Mouse (Mus musculus): ENCODE results near the gene Sbsn.
A peak's percentile ranks its signal among the peaks of the same experiment; 100 is the strongest.

Gene Sbsn

DNA sequence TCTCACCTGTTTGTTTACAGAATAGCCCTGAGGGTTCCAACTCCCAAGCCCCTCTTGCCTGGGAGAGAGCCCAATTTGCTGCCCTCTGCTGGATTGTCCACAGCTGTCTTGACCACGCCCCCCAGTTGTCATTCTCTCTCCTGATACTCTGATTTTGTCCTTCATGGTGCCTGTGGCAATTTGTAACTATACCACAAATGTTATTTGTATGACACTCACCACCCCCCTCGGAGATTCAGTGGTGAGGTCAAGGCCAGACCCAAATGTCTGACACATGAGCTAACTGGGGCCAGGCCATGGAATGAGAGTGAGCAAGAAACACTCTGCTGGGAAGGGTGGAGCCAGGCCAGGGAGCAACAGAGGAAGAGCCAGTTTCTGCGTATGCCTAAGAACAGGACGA lies 7.6 kb downstream of the Sbsn start:
- DNase-seq = peak; percentile 20

DNA sequence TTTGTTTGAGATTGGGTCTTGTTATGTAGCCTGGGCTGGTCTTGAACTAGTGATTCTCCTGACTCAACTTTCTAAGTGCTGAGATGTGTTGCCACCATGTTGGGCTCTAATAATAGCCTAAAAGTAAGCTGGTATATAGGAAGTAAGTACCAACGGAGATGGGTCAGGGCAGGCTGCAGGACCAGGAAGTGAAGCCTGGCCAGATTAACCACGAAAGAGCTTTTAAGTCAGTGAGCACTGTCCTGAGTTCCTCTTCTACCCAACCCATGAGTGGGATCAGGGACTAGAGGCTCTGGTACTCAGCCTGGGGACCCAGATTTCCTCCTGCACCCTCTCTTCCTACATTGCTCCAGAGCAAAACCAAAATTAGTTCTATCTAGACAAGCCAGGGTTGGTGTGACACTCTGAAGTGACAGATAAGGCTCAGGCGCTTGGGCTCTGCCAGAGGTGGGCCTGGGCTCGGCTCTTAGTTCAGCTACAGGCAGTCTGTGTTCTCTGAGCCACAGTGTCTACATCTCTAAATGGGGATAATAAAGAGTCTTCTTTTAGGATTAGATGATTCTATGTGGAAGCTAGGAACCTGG lies 10.6 kb downstream of the Sbsn start:
- DNase-seq = peak; percentile 21

DNA sequence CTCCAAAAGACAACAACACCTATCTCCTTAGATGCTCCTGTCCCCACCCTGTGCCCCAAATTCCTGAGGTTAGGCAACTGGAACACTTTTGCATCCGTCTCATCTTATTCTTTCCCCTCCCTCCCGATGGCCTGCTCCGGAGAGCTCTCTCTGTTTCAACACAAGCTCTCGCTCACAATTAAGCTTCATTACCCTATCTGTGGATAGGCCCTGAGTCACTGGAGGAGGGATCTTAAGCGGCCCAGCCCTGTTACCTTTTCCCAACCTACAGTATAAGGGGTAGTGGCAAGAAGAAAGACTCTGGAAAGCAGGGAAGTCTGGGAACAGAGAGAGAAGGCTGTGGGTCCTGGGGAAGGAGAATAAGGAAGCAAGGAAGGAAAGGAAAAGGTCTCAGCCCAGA lies 12.2 kb downstream of the Sbsn start, which contains the start of gene Dmkn:
Gene Dmkn, plus strand, starts transcription at position 301 of the 400 bp plus-strand sequence.
- DNase-seq = no peak

DNA sequence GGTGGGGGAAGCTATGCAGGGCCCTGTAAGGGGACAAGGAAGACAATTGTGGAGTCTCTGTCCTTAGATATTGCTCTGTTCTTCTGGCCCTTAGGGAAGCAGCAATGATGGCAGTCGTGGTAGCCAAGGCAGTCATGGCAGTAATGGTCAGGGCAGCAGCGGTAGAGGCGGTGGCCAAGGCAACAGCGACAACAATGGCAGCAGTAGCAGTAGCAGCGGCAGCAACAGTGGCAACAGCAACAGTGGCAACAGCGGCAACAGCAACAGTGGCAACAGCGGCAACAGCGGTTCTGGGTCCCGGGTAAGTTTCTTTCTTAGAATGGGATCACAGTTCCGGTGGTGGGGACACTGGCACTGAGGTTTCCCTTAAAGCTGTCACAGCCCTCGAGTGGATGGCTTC lies 13.9 kb downstream of the Sbsn start:
- DNase-seq = no peak

DNA sequence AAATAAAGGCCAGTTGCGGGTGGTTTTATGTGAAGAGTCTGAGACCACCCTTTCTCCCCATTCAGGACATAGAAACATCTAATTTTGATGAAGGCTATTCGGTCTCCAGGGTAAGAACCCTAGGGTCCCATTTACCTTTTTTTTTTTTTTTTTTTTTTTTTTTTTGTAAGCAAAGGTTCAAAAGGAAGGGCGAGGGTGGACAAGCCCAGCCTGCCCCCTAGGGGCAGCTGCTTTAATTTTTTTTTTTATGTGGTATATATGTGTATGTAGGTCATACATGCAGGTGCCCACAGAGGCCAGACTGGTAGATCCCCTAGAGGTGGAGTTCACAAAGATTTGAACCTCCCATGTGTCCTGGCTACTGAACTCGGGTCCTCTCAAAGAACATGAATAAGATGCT lies 15.1 kb downstream of the Sbsn start:
- DNase-seq = no peak

DNA sequence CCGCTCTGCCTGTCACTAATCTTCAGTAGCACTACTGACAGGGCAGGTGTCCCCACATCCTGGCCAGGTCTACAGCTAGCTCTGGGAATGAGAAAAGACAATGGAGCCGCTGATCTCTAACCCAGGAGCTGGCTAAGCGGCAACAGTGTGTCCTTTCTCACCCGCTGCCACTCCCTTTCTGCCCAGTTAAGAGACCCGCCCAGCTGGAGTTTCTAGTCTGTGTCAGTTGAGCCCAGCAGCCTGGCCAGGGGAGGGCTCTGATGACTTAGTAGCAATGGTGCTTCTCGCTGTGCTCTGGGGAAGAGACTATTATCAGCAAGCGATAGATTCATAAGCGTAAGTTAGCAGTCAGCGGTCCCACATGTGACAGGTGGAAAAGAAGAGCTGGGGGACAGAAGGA lies 18.0 kb downstream of the Sbsn start:
- DNase-seq = no peak

DNA sequence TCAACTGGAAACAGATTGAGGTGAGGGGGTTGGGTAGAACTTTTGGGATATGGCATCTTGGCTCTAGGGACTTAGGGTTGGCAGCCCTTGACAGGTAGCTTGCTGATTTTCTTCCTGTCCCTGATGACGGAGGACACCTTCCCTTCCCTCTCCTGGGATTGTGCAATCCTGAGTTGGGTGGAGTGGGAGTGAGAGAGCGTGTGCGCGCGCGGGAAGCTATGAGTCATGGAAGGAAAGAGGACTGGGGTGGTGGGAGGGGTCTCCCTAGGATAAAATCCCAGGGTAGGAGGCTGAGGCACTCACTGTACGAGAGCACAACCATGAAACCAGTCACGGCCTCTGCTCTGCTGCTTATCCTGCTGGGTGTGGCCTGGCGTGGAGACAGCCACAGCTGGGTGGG lies 24.8 kb downstream of the Sbsn start:
- DNase-seq = no peak

DNA sequence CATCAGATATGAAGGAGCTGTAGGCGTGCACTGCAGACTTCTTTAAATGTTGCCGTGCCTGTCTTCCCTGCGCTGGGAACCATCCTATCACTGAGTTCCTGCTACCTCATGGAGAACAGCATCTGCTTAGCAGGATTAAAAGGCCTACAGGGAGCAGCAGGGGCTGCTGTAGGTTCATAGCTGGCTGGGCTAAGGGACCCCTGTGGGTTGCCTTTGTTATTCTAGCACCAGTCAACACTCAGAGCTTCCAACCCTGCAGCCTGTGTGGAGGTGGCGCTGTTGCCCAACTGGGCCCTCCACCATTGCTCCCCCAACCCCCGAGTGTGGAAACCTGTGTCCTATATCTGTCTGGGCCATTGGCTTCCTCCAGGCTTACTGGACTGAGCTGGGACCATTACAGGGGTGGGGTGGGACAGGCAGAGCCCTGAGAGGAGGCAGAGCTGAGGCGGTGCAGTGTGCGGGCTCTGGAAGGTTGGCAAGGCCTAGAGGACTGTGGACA lies 25.9 kb downstream of the Sbsn start:
- no peak for DNase-seq

DNA sequence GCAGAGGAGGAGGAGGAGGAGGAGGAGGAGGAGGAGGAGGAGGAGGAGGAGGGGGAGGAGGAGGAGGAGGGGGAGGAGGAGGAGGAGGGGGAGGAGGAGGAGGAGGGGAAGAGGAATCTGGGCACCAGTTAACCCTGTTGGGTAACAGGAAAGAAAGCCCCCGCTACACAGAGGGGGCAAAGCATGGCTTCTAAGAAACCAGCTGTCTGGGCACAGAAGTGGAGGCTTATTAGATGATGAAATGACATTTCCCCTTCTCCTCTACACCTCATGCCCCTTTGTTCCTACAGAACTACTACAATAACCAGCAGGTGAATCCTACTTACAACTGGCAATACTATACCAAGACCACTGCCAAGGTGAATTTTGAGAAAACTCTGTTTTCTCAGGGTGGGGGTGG lies 26.6 kb downstream of the Sbsn start:
- no peak for DNase-seq

DNA sequence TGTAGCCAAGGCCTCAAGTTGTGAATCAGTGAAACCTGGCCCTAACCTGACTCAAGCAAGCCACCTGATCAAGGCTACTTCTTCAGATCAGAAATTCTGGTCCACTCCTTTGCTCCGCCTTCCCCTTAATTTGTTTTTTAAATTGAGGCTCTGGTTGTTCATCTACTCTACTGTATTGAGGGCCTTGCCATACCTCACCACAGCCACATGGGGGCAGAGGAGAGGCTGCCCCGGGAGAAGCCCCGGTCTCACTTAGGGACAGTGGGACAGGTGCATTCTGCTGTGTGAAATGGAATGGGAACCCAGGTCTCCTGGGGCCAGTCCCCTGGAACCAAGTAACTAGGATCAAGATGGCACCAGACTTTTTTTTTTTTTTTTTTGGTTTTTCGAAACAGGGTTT lies 30.5 kb downstream of the Sbsn start:
- DNase-seq = peak; percentile 11

DNA sequence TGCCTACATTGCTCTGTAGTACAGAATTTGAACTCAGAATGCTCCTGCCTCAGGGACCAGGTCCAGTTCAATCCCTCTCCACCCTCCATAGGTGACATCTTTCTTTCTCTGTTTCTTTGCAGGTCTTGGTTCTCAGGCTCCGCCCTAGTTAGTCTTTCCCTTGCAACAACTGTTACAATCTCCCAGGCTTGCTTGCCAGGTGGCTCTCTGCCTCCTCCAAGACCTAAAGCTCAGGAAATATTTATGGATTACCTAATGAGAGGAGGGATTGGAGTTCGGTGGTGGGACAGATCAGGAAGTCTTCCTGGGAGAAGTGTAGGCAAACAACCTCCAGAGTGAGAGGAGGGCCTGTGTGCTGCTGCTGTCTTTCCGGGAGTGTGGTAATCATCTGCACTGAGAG lies 31.4 kb downstream of the Sbsn start:
- DNase-seq = no peak

DNA sequence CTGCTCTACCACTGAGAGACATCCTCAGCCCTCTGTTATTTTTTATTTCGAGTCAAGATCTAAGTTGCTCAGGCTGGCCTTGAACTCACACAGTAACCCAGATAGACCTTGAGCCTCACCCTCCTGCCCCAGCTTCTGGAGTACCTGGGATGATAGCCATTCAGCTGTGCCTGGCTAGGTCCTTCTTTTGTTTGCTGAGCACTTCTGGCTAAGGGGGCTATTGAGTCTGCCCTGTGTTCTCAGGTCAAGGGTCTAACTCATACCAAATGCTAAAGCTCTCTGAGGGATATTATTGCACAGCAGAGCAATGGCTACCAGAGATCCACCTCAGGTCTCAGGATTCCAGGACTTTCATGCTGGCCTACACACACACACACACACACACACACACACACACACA lies 33.9 kb downstream of the Sbsn start:
- DNase-seq = no peak

DNA sequence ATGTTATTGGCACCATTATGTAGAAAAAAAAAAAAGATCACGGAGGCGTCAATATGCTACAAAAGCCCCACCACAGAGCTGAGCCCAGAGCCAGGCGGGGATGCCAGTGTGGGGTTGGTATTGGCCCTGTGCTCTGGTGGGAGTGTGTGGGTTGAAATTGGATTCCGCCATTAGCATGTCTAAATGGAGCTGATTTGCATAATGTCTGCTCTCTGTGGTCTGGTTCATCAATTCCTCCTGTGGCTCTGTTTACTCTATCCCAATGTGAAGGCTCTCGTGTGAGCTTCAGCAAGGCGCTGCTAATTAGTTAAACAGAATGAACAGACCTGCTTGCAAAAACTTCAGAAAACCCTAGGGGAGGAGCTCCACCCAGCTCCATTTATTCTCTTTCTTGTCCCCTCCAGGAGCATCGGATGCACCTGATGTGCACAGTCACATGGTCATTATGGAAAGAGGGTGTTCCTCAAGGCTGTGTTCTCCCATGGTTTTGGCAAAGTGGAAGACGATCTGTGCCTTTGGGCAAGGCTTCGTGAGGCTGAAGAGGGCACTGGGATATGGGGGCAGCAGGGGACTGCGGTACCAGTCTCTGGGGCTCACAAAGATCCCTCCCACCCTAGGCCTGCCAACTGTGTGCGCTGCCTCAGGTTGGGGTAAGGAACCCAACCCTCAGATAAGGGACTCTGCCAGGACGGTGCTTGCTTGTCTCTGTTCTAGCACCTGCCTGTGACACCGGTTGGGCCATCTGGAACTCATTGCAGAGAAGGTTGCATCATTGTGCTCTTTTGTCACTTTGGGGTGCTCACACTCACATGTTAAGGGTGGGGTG lies 34.7 kb downstream of the Sbsn start:
- DNase-seq = no peak

DNA sequence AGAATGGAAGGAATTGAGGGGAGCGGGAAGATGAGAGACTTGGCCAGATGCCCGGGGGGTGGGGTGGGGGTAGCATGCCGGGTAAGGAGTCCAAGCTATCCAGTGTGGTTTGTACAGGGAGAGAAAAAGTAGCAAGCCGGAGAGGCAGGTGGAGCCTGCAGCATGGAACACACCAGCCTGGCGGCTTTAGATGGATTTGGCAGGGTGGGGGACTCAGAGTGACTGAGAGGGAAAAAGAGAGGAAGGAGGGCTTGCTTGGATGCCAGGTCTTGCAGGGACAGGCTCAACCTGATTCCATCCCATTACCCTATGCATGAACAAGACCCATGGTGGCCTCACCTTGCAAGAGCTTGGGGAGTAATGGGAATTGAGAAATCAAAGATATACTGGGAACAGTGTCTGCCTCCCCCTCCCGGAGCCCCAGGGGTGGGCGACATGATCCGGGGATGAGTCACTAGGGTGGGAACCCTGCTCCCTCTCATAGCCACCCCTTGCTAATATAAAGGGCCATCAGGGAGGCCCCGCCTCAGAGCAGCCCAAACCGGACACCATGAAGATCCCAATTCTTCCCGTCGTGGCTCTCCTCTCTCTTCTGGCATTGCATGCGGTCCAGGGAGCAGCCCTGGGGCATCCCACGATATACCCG lies 36.2 kb downstream of the Sbsn start, which contains the start of gene Krtdap:
Gene Krtdap, plus strand, starts transcription at position 520 of the 646 bp plus-strand sequence.
- no peak for DNase-seq

DNA sequence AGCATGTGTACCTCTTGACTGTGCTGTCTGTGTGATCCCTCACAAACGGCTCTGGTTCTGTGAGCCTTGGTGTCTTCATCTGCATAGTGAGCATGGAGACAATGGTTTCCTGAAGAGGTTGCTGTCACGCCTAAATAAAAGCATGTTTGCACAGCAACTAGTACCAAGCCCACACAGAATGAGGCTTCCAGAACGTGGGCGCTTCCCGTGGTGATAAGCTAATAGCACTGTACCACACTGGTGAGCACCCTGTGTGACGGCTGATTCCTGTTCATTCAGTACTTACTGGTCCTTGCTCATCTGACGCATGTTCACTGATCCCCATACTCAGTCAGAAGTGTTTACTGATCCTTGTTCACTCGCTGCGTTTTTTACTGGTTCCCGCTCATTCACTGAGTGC lies 38.9 kb downstream of the Sbsn start:
- no peak for DNase-seq

DNA sequence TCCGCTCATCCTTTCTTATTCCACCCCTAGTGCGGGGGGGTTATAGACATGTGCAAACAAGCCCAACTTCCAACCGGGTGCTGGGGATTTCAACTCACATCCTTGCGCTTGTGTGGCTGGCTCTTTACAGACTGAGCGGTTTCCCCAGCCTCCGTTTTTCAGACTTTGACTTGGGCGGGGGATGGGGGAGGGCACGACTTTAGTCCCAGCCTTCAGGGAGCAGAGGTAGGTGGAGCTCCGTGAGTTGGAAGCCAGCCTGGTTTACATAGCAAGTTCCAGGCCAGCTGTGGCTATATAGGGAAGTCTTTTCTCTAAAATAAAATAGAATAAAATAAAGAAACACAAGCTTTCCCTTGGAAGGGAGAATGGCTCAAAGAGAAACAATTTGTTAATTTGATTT lies 40.6 kb downstream of the Sbsn start:
- peak; percentile 17 for DNase-seq

DNA sequence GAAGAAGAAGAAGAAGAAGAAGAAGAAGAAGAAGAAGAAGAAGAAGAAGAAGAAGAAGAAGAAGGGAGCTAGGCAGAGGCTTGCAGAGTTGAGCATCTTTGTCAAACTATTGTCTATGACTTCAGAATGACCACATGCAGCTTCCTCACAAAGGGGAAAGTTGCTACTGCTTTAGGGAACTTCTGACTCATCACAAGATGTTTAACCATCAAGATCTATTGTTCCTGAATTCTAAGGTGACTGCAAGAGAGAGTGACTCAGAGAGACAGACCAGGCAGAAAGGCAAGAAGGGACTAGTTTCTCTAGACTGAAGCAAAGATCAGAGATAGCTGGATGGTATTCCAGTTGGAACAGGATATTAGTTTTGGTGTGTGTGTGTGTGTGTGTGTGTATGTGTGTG lies 43.6 kb downstream of the Sbsn start:
- DNase-seq = no peak

DNA sequence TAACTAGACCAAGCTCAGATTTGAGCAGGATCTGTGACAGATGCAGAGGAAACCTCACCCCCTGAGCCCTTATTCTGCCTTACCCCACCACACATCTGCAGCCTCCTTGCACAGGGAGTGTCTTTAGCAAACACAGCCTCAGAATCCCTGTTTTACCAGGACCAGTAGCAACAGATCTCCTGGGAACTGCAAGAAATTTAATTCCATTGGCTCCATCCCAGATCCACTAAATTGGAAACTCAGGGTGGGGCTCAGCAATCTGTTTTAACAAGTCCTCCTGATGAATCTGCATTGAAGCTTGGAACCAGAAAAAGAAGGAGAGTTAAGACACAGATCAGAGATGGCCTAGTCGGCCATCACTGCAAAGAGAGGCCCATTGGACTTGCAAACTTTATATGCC lies 45.5 kb downstream of the Sbsn start:
- DNase-seq = no peak

DNA sequence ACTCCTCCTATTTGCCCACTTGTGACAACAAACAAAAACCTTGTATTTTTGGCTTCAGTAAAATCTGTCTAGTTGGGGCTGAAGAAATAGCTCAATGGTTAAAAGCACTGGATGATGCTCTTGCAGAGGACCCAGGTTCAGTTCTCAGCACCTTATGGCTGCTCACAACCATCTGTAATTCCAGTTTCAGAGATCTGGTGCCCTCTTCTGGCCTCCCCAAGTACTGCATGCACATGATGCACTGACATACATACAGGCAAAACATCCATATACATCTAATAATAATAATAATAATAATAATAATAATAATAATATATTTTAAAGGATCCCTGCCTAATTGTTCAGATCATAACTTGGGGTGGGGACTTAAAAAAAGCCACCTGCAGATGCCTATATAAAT lies 49.4 kb downstream of the Sbsn start:
- no peak for DNase-seq

DNA sequence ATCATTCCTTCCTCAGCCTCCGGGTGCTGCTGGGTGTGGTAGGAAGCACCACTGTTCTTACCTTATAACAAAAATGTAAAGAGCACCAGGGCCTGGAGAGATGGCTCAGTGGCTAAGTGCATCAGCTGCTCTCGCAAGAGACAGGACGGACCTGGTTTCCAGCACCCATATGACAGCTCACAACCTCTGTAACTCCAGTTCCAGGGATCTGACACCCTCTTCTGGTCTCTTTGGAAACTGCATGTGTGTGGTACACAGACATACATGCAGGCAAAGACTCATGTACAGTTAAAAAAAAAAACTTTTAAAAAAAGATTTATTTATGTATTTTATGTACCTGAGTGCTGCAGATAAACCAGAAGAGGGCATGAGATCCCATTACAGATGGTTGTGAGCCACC lies 52.0 kb downstream of the Sbsn start:
- no peak for DNase-seq

DNA sequence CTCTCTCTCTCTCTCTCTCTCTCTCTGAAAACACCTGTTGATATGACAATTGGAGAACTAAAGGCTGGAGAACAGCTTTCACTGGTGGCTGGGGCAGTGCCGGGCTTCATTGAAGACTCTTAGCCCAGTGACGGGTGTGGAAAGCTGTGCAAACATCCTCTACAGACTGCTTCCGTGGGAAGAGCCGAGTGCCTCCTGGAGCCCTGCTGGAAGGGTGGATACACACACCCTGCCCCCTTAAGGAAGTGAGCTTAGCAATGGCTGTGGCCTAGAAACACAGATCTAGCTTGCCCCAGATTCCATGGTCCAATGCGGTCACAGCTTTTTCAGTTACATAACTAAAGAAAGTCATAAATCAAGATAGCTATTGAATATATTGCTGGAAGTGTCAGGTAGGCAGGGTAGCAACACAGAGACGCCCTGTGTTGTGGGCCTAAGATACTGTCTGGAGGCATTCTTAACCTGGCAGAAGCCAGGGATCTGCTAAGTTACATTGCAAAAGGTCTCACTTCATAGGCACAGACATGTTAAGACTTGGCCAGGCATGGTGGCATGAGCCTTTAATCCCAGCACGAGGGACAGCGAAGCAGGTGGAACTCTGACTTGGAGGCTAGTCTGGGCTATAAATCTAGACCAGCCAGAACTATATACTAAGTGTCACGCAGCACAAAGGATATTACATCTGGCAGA lies 52.9 kb downstream of the Sbsn start:
- no peak for DNase-seq
